ENCODE assay signal across 8 mouse cellular contexts in genomic region chr12:101017971-101018371, GRCm38 (mm10). TPM values are rescaled to one million over a fixed set of nuclear protein-coding genes. Genes with fewer than 3 reads are reported as not detected.
A peak's percentile ranks its signal among the peaks of the same experiment; 100 is the strongest.
DNase-seq lines count a peak whose midpoint lies in the region; ATAC-seq and TF ChIP-seq lines count a peak whose summit lies in the region.

No protein-coding gene starts in this region.

- no peaks in the 10 kb centered on the region for H3K36me3 ChIP-seq in heart, embryonic 15.5 days
- H3K36me3 ChIP-seq in limb, embryonic 15.5 days: no peaks in the 10 kb centered on the region
- H3K36me3 ChIP-seq in midbrain, postnatal 0 days (ENCODE audit: insufficient read depth, low read length): no peaks in the 10 kb centered on the region

- H3K27ac ChIP-seq in heart, embryonic 15.5 days: peak overlapping the region; percentile 69; the same call in 1 of the 2 replicates
- H3K27ac ChIP-seq in limb, embryonic 15.5 days: peak overlapping the region; percentile 12; the same call in 1 of the 2 replicates
- H3K27ac ChIP-seq in midbrain, postnatal 0 days (ENCODE audit: low read depth, low read length): 0 out of 2 replicates have a peak overlapping the region, but pooled peaks have one; percentile 8

- H3K4me2 ChIP-seq in heart, embryonic 15.5 days: peak overlapping the region; percentile 48
- peak overlapping the region; percentile 10; the same call in 1 of the 2 replicates for H3K4me2 ChIP-seq in limb, embryonic 15.5 days
- no peak overlapping the region for H3K4me2 ChIP-seq in midbrain, postnatal 0 days (ENCODE audit: low read depth, low read length, poor library complexity, severe bottlenecking)

- peaks cover 25% of the 10 kb centered on the region for H3K4me1 ChIP-seq in heart, embryonic 15.5 days (replicated peaks)
- peaks cover 45% of the 10 kb centered on the region for H3K4me1 ChIP-seq in limb, embryonic 15.5 days
- H3K4me1 ChIP-seq in midbrain, postnatal 0 days (ENCODE audit: insufficient read depth, low read length): peaks cover 3% of the 10 kb centered on the region; the same call in 1 of the 2 replicates

- TF ChIP-seq CTCF in midbrain, postnatal 0 days (IDR thresholded peaks at IDR 0.05): peak; percentile 42; the same call in 1 of the 2 replicates

- H3K27me3 ChIP-seq in heart, embryonic 15.5 days: peaks cover 7% of the 10 kb centered on the region; the same call in 1 of the 2 replicates
- peaks cover 3% of the 10 kb centered on the region; the same call in 1 of the 2 replicates for H3K27me3 ChIP-seq in limb, embryonic 15.5 days
- no peaks in the 10 kb centered on the region for H3K27me3 ChIP-seq in midbrain, postnatal 0 days (ENCODE audit: insufficient read depth, low read length)

- no peak for DNase-seq in midbrain, postnatal 0 days (ENCODE audit: low spot score)
- DNase-seq in thymus, postnatal 4 days: peak; percentile 82
- no peak for DNase-seq in cerebellum, adult 11-12 months
- no peak for DNase-seq in right cerebral cortex, adult 18-20 months

- 16% methylated on average over 6 of the region's 6 CpGs for WGBS in heart, embryonic 15.5 days
- 13% methylated on average over 6 of the region's 6 CpGs for WGBS in limb, embryonic 15.5 days
- WGBS in midbrain, postnatal 0 days: 34% methylated on average over 6 of the region's 6 CpGs

- H3K4me3 ChIP-seq in heart, embryonic 15.5 days: no peak overlapping the region
- no peak overlapping the region for H3K4me3 ChIP-seq in limb, embryonic 15.5 days
- no peak overlapping the region for H3K4me3 ChIP-seq in midbrain, postnatal 0 days (ENCODE audit: low read depth, low read length)

- 0 out of 2 replicates have a peak overlapping the region, but pooled peaks have one; percentile 4 for H3K9ac ChIP-seq in heart, embryonic 15.5 days
- H3K9ac ChIP-seq in limb, embryonic 15.5 days: no peak overlapping the region
- H3K9ac ChIP-seq in midbrain, postnatal 0 days (replicated peaks; ENCODE audit: low read length, poor library complexity, severe bottlenecking): no peak overlapping the region

- peak; percentile 81 for ATAC-seq in CD4-positive, CD25-positive, alpha-beta regulatory T cell, adult 4 months
- peak; percentile 83 for ATAC-seq in activated CD4-positive, CD25-positive, alpha-beta regulatory T cell, adult 4 months
- ATAC-seq in heart, embryonic 15.5 days (replicated peaks; ENCODE audit: insufficient number of reproducible peaks, insufficient read depth, low FRiP score, low read depth): peak; percentile 67
- ATAC-seq in limb, embryonic 15.5 days (ENCODE audit: insufficient number of reproducible peaks, low FRiP score, low TSS enrichment, low read depth): 0 out of 2 replicates have a peak, but pooled peaks have one; percentile 16
- ATAC-seq in midbrain, postnatal 0 days (ENCODE audit: low FRiP score): 0 out of 2 replicates have a peak, but pooled peaks have one; percentile 8

- no peaks in the 10 kb centered on the region for H3K9me3 ChIP-seq in heart, embryonic 15.5 days (replicated peaks)
- no peaks in the 10 kb centered on the region for H3K9me3 ChIP-seq in limb, embryonic 15.5 days
- no peaks in the 10 kb centered on the region for H3K9me3 ChIP-seq in midbrain, postnatal 0 days (ENCODE audit: low read length)

RNA-seq across cellular contexts. Expression of gene Ccdc88c, which starts 10.9 kb away (rescaled TPM):
- polyA plus RNA-seq in CD4-positive, CD25-positive, alpha-beta regulatory T cell, adult 4 months (2017; shearing (Covaris generic)): 100 to 1,000 TPM in 1 of 2 experiments, 10 to 100 TPM in 1; 89.5 to 106 TPM
- 10 to 100 TPM; 76.7 to 82.5 TPM for polyA plus RNA-seq in activated CD4-positive, CD25-positive, alpha-beta regulatory T cell, adult 4 months (2017; shearing (Covaris generic))
- polyA plus RNA-seq in heart, embryonic 15.5 days (2015; fragmentation: Nextera tagmentation; extraction: Ambion mirVana): 2.4 and 5.3 TPM in 2 replicates
- 3.7 and 5.2 TPM in 2 replicates for polyA plus RNA-seq in limb, embryonic 15.5 days (2015; fragmentation: Nextera tagmentation; extraction: Ambion mirVana)
- 24.8 and 25.2 TPM in 2 replicates for total RNA-seq in midbrain, postnatal 0 days (2014; rRNA removed)
- 12.0 and 12.6 TPM in 2 replicates for polyA plus RNA-seq in midbrain, postnatal 0 days (2015; fragmentation: Nextera tagmentation; extraction: Ambion mirVana)

Comparison
In these comparisons a context has a peak if more than half of its experiments do, and no peak if none do; other contexts are left out.
1. ATAC-seq: peak in every context shown above with its lines; median percentile 83 in activated CD4-positive, CD25-positive, alpha-beta regulatory T cell, adult 4 months; 81 in CD4-positive, CD25-positive, alpha-beta regulatory T cell, adult 4 months; 67 in heart, embryonic 15.5 days; 16 in limb, embryonic 15.5 days; 8 in midbrain, postnatal 0 days.
2. H3K27ac ChIP-seq: peak in every context shown above with its lines; median percentile 69 in heart, embryonic 15.5 days; 12 in limb, embryonic 15.5 days; 8 in midbrain, postnatal 0 days.